Mouse (Mus musculus): ENCODE results near the gene Nmral1. TPM values are rescaled to one million over a fixed set of nuclear protein-coding genes. Genes with fewer than 3 reads are reported as not detected.

Gene Nmral1
- total RNA-seq, 1 experiment = 35.2 TPM

GRCm38 (mm10) chr16:4722915-4723209, 3.7 kb upstream of the Nmral1 start:
- Histone ChIP-seq H3K4me1 (ENCODE audit: control insufficient read depth in 2 of 2, insufficient read depth in 2 of 2, low read length in 2 of 2, poor library complexity in 1 of 2) (no peaks in the 10 kb centered on the region), H3K9ac (ENCODE audit: insufficient read depth, low read depth, low read length, poor library complexity, severe bottlenecking) (no peak overlapping the region), H3K4me3 (ENCODE audit: insufficient read depth in 1 of 2, low read depth in 1 of 2, low read length in 2 of 2, poor library complexity in 1 of 2, severe bottlenecking in 1 of 2) (no peak overlapping the region), H3K27ac (ENCODE audit: insufficient read depth, low read depth, low read length, poor library complexity, severe bottlenecking) (no peak overlapping the region), H3K9me3 (ENCODE audit: control insufficient read depth, insufficient read depth, low read depth, low read length) (no peaks in the 10 kb centered on the region), H3K36me3 (ENCODE audit: control insufficient read depth, insufficient read depth, low read length, poor library complexity, severe bottlenecking) (no peaks in the 10 kb centered on the region)
- DNase-seq (ENCODE audit: low read depth, low spot score) = no peak
- no peak for TF ChIP-seq MAFK (IDR thresholded peaks at IDR 0.05; ENCODE audit: insufficient read depth, low read depth, low read length)
- TF ChIP-seq CHD2 (IDR thresholded peaks at IDR 0.05; ENCODE audit: low read depth, low read length) = no peak
- no peak for TF ChIP-seq ZNF384 (IDR thresholded peaks at IDR 0.05; ENCODE audit: low read depth, low read length)
- no peak for TF ChIP-seq HCFC1 (IDR thresholded peaks at IDR 0.05; ENCODE audit: borderline replicate concordance, insufficient read depth, low read length)
- TF ChIP-seq ZC3H11A (IDR thresholded peaks at IDR 0.05; ENCODE audit: borderline replicate concordance, low read depth, low read length) = no peak
- in situ Hi-C loops (cut with MboI; ENCODE audit: low sequenced_read_pairs in 2 of 2, unreplicated experiment in 2 of 2) = no loop called here

- Histone ChIP-seq H3K36me3 (ENCODE audit: control insufficient read depth, insufficient read depth, low read length, poor library complexity, severe bottlenecking) (no peaks in the 10 kb centered on the region), H3K9me3 (ENCODE audit: control insufficient read depth, insufficient read depth, low read depth, low read length) (no peaks in the 10 kb centered on the region), H3K27ac (ENCODE audit: insufficient read depth, low read depth, low read length, poor library complexity, severe bottlenecking) (no peak overlapping the region), H3K4me3 (ENCODE audit: insufficient read depth in 1 of 2, low read depth in 1 of 2, low read length in 2 of 2, poor library complexity in 1 of 2, severe bottlenecking in 1 of 2) (no peak overlapping the region), H3K4me1 (ENCODE audit: control insufficient read depth in 2 of 2, insufficient read depth in 2 of 2, low read length in 2 of 2, poor library complexity in 1 of 2) (no peaks in the 10 kb centered on the region), H3K9ac (ENCODE audit: insufficient read depth, low read depth, low read length, poor library complexity, severe bottlenecking) (no peak overlapping the region)
- in situ Hi-C loops (cut with MboI; ENCODE audit: low sequenced_read_pairs in 2 of 2, unreplicated experiment in 2 of 2) = no loop called here
- TF ChIP-seq CHD2 (IDR thresholded peaks at IDR 0.05; ENCODE audit: low read depth, low read length) (no peak), MAFK (IDR thresholded peaks at IDR 0.05; ENCODE audit: insufficient read depth, low read depth, low read length) (no peak), ZNF384 (IDR thresholded peaks at IDR 0.05; ENCODE audit: low read depth, low read length) (no peak), ZC3H11A (IDR thresholded peaks at IDR 0.05; ENCODE audit: borderline replicate concordance, low read depth, low read length) (no peak), HCFC1 (IDR thresholded peaks at IDR 0.05; ENCODE audit: borderline replicate concordance, insufficient read depth, low read length) (no peak)
- DNase-seq (ENCODE audit: low read depth, low spot score) = no peak
These were observed 3.2 kb upstream of the Nmral1 start for GRCm38 (mm10) chr16:4722128-4722914.

DNA sequence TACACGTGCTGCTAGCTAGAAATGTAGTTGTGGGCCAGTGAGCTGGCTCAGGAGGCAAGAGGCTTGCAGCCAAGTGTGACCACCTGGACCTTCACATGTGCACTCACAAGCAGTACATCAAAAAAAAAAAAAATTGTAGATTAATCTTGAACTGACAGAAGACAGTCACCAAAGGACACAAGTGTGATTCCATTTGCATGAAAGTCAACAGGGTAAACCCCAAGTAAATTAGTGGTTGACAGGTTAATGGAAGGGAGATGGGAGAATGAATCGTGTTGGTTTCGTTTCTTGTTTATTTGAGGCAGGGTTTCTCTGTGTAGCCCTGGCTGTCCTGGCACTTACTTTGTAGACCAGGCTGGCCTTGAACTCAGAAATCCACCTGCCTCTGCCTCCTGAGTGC, 1.3 kb downstream of the Nmral1 start:
- no peaks in the 10 kb centered on the region for H3K9me3 ChIP-seq (ENCODE audit: control insufficient read depth, insufficient read depth, low read depth, low read length)
- peak overlapping the region; percentile 75 to 80; a peak in 3 of 4 replicates for H3K4me3 ChIP-seq (ENCODE audit: insufficient read depth in 1 of 2, low read depth in 1 of 2, low read length in 2 of 2, poor library complexity in 1 of 2, severe bottlenecking in 1 of 2)
- peaks cover 25% of the 10 kb centered on the region for H3K36me3 ChIP-seq (ENCODE audit: control insufficient read depth, insufficient read depth, low read length, poor library complexity, severe bottlenecking)
- TF ChIP-seq MAFK (IDR thresholded peaks at IDR 0.05; ENCODE audit: insufficient read depth, low read depth, low read length) (no peak), ZNF384 (IDR thresholded peaks at IDR 0.05; ENCODE audit: low read depth, low read length) (no peak), HCFC1 (IDR thresholded peaks at IDR 0.05; ENCODE audit: borderline replicate concordance, insufficient read depth, low read length) (no peak), CHD2 (IDR thresholded peaks at IDR 0.05; ENCODE audit: low read depth, low read length) (no peak), ZC3H11A (IDR thresholded peaks at IDR 0.05; ENCODE audit: borderline replicate concordance, low read depth, low read length) (no peak)
- no peak for DNase-seq (ENCODE audit: low read depth, low spot score)
- H3K9ac ChIP-seq (ENCODE audit: insufficient read depth, low read depth, low read length, poor library complexity, severe bottlenecking) = 0 out of 2 replicates have a peak overlapping the region, but pooled peaks have one; percentile 12
- no peak overlapping the region for H3K27ac ChIP-seq (ENCODE audit: insufficient read depth, low read depth, low read length, poor library complexity, severe bottlenecking)
- no peaks in the 10 kb centered on the region for H3K4me1 ChIP-seq (ENCODE audit: control insufficient read depth in 2 of 2, insufficient read depth in 2 of 2, low read length in 2 of 2, poor library complexity in 1 of 2)
- in situ Hi-C loops (cut with MboI; ENCODE audit: low sequenced_read_pairs in 2 of 2, unreplicated experiment in 2 of 2) = no loop called here

DNA sequence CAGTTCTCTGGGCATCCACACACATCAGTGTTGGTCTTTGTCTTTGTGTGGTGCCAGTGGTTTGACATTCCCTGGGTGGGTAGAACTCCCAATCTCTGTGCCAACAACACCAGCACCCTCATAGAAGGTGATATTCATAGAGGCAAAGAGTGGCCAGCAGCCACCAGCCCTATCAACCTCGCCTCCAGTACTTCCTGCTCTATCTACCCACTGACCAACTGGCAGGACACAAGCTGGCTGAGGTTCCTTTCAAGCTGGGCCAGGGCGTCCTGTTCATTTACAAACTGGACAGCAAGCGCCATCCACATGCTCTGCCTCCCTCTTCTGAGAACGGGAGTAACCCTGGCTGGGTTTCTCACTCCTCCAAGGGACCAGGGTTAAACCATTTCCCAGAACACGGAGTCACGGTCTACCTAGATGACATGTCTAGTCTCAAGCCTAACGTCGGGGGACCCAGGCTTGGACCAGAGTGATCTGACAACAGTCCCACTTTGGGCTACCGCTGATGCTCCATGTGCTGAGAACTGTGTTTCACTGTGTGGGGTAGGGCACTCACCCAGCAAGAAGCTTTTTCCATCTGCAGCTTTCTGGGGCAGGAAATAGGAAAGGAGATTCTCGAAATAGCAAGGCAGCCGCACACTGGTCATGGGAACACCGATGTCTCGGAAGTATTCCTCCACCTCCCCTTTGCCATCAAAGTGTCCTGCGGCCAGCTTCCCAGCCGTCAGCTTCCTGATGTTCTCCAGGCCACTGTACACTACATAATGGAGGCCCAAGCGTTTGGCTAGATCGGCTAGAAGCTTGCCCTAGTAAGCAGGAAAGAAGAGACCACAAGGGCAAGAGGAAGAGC, 5.1 kb downstream of the Nmral1 start:
- no peak overlapping the region for H3K4me3 ChIP-seq (ENCODE audit: insufficient read depth in 1 of 2, low read depth in 1 of 2, low read length in 2 of 2, poor library complexity in 1 of 2, severe bottlenecking in 1 of 2)
- DNase-seq (ENCODE audit: low read depth, low spot score) = no peak
- no peak for TF ChIP-seq ZNF384 (IDR thresholded peaks at IDR 0.05; ENCODE audit: low read depth, low read length)
- no peak for TF ChIP-seq MAFK (IDR thresholded peaks at IDR 0.05; ENCODE audit: insufficient read depth, low read depth, low read length)
- TF ChIP-seq CHD2 (IDR thresholded peaks at IDR 0.05; ENCODE audit: low read depth, low read length) = no peak
- no peak for TF ChIP-seq HCFC1 (IDR thresholded peaks at IDR 0.05; ENCODE audit: borderline replicate concordance, insufficient read depth, low read length)
- no peak for TF ChIP-seq ZC3H11A (IDR thresholded peaks at IDR 0.05; ENCODE audit: borderline replicate concordance, low read depth, low read length)
- no peaks in the 10 kb centered on the region for H3K9me3 ChIP-seq (ENCODE audit: control insufficient read depth, insufficient read depth, low read depth, low read length)
- no peak overlapping the region for H3K27ac ChIP-seq (ENCODE audit: insufficient read depth, low read depth, low read length, poor library complexity, severe bottlenecking)
- no peaks in the 10 kb centered on the region for H3K4me1 ChIP-seq (ENCODE audit: control insufficient read depth in 2 of 2, insufficient read depth in 2 of 2, low read length in 2 of 2, poor library complexity in 1 of 2)
- in situ Hi-C loops (cut with MboI; ENCODE audit: low sequenced_read_pairs in 2 of 2, unreplicated experiment in 2 of 2) = no loop called here
- peaks cover 40% of the 10 kb centered on the region for H3K36me3 ChIP-seq (ENCODE audit: control insufficient read depth, insufficient read depth, low read length, poor library complexity, severe bottlenecking)
- H3K9ac ChIP-seq (ENCODE audit: insufficient read depth, low read depth, low read length, poor library complexity, severe bottlenecking) = no peak overlapping the region

Data from ES-E14 (cell line).